Mouse (Mus musculus) hindbrain, embryonic 10.5 days (tissue): ENCODE results near the gene Brf1. TPM values are rescaled to one million over a fixed set of nuclear protein-coding genes. Genes with fewer than 3 reads are reported as not detected.

Source experiments
- DNase-seq: peaks from one replicate; pipeline ENCODE4 v3.0.0-alpha.2; 2017; ENCODE audit warnings: low spot score
- H3K27ac ChIP-seq: fragments of 300-500 bp; sonication (generic); 2 replicates; pipeline ENCODE4 v1.5.1; 2016; ENCODE audit warnings: mild to moderate bottlenecking, moderate library complexity
- H3K27me3 ChIP-seq: fragments of 300-500 bp; sonication (generic); 2 replicates; pipeline ENCODE4 v1.6.1; 2016; ENCODE audit warnings: mild to moderate bottlenecking; ENCODE audit not compliant: poor library complexity, insufficient read depth, severe bottlenecking
- H3K36me3 ChIP-seq: fragments of 300-500 bp; sonication (generic); 2 replicates; pipeline ENCODE4 v1.6.1; 2016; ENCODE audit warnings: mild to moderate bottlenecking, moderate library complexity
- H3K4me1 ChIP-seq: fragments of 300-500 bp; sonication (generic); replicated peaks from 2 replicates; pipeline ENCODE4 v1.6.1; 2016; ENCODE audit warnings: mild to moderate bottlenecking
- H3K4me3 ChIP-seq: fragments of 300-500 bp; sonication (generic); 2 replicates; pipeline ENCODE4 v1.5.1; 2016; ENCODE audit warnings: mild to moderate bottlenecking, moderate library complexity
- H3K9me3 ChIP-seq: fragments of 300-500 bp; sonication (generic); 2 replicates; pipeline ENCODE4 v1.6.1; 2016; ENCODE audit warnings: mild to moderate bottlenecking, moderate library complexity
- WGBS: fragments of 180-500 bp; shearing (Covaris S2); methylation state at CpG from one replicate; pipeline ENCODE4 v1.1.7; 2016; 5-methylcytosine and 5-hydroxymethylcytosine counted together
- polyA plus RNA-seq: library from polyadenylated mRNA; unstranded; fragments of >200 nt; fragmentation: Nextera tagmentation; extraction: Ambion mirVana; gene quantifications from 2 replicates; pipeline ENCODE4 v1.2.1, GENCODE M21; 2016

Gene Brf1
- 55.4 and 57.1 TPM in 2 replicates for polyA plus RNA-seq

- Histone ChIP-seq H3K9me3 (no peaks in the 10 kb centered on the region), H3K4me1 (peaks cover 50% of the 10 kb centered on the region), H3K4me3 (peak within 1 kb of the TSS; percentile 88), H3K27ac (peak within 1 kb of the TSS; percentile 97), H3K36me3 (peaks cover 19% of the 10 kb centered on the region), H3K27me3 (no peaks in the 10 kb centered on the region)
- under 1% methylated on average over 96 of the region's 96 CpGs for WGBS
- DNase-seq = peak; percentile 99
Observed at GRCm38 (mm10) chr12:113000294-113001132, at the start of gene Brf1. Gene Brf1 (minus strand): TSS chr12:113000704.

- Histone ChIP-seq H3K4me1 (peaks cover 11% of the 10 kb centered on the region), H3K27me3 (no peaks in the 10 kb centered on the region), H3K36me3 (peaks cover 95% of the 10 kb centered on the region), H3K27ac (no peak overlapping the region), H3K4me3 (no peak overlapping the region), H3K9me3 (no peaks in the 10 kb centered on the region)
- no peak for DNase-seq
- 93% methylated on average over 9 of the region's 9 CpGs for WGBS
Observed at GRCm38 (mm10) chr12:113049836-113050235, 49.3 kb upstream of the Brf1 start.

GRCm38 (mm10) chr12:113048103-113048502 is 47.6 kb upstream of the Brf1 start:
- Histone ChIP-seq H3K4me3 (no peak overlapping the region), H3K27me3 (no peaks in the 10 kb centered on the region), H3K9me3 (no peaks in the 10 kb centered on the region), H3K27ac (no peak overlapping the region), H3K36me3 (peaks cover 91% of the 10 kb centered on the region), H3K4me1 (peaks cover 11% of the 10 kb centered on the region)
- WGBS = 92% methylated on average over 5 of the region's 5 CpGs
- DNase-seq = no peak

GRCm38 (mm10) chr12:113046861-113047260 is 46.4 kb upstream of the Brf1 start:
- H3K36me3 ChIP-seq = peaks cover 80% of the 10 kb centered on the region
- peaks cover 10% of the 10 kb centered on the region for H3K4me1 ChIP-seq
- no peak overlapping the region for H3K4me3 ChIP-seq
- no peak overlapping the region for H3K27ac ChIP-seq
- no peaks in the 10 kb centered on the region for H3K9me3 ChIP-seq
- DNase-seq = no peak
- WGBS = 92% methylated on average over 15 of the region's 15 CpGs
- no peaks in the 10 kb centered on the region for H3K27me3 ChIP-seq

GRCm38 (mm10) chr12:113044916-113045677 is 44.6 kb upstream of the Brf1 start:
- WGBS = 81% methylated on average over 3 of the region's 3 CpGs
- no peak for DNase-seq

GRCm38 (mm10) chr12:113042543-113042942 is 42.0 kb upstream of the Brf1 start:
- 96% methylated on average over 2 of the region's 2 CpGs for WGBS
- H3K9me3 ChIP-seq = no peaks in the 10 kb centered on the region
- no peak overlapping the region for H3K4me3 ChIP-seq
- H3K4me1 ChIP-seq = peaks cover 11% of the 10 kb centered on the region
- H3K36me3 ChIP-seq = peaks cover 39% of the 10 kb centered on the region
- H3K27ac ChIP-seq = no peak overlapping the region
- DNase-seq = no peak
- no peaks in the 10 kb centered on the region for H3K27me3 ChIP-seq

More at GRCm38 (mm10) chr12:113044916-113045677, 44.6 kb upstream of the Brf1 start:
- Histone ChIP-seq H3K4me1 (peaks cover 11% of the 10 kb centered on the region), H3K27ac (no peak overlapping the region), H3K4me3 (no peak overlapping the region), H3K36me3 (peaks cover 62% of the 10 kb centered on the region), H3K9me3 (no peaks in the 10 kb centered on the region), H3K27me3 (no peaks in the 10 kb centered on the region)

GRCm38 (mm10) chr12:113041481-113042439 is 41.3 kb upstream of the Brf1 start:
- H3K27ac ChIP-seq = no peak overlapping the region; the same call in 1 of the 2 replicates
- 70% methylated on average over 15 of the region's 15 CpGs for WGBS
- no peak for DNase-seq
- peaks cover 32% of the 10 kb centered on the region for H3K36me3 ChIP-seq
- no peaks in the 10 kb centered on the region for H3K9me3 ChIP-seq
- no peak overlapping the region for H3K4me3 ChIP-seq
- H3K27me3 ChIP-seq = no peaks in the 10 kb centered on the region
- H3K4me1 ChIP-seq = peaks cover 11% of the 10 kb centered on the region

- H3K4me3 ChIP-seq = no peak overlapping the region
- WGBS = 81% methylated on average over 4 of the region's 4 CpGs
- DNase-seq = no peak
- H3K36me3 ChIP-seq = no peaks in the 10 kb centered on the region
- no peaks in the 10 kb centered on the region for H3K27me3 ChIP-seq
- peaks cover 16% of the 10 kb centered on the region for H3K4me1 ChIP-seq
- H3K27ac ChIP-seq = no peak overlapping the region
- H3K9me3 ChIP-seq = no peaks in the 10 kb centered on the region
Observed at GRCm38 (mm10) chr12:113038414-113038813, 37.9 kb upstream of the Brf1 start.

- DNase-seq = no peak
- Histone ChIP-seq H3K36me3 (no peaks in the 10 kb centered on the region), H3K27me3 (no peaks in the 10 kb centered on the region), H3K4me3 (no peak overlapping the region), H3K9me3 (no peaks in the 10 kb centered on the region), H3K4me1 (peaks cover 30% of the 10 kb centered on the region), H3K27ac (no peak overlapping the region)
- 92% methylated on average over 4 of the region's 4 CpGs for WGBS
Observed at GRCm38 (mm10) chr12:113036996-113037395, 36.5 kb upstream of the Brf1 start.

- DNase-seq = no peak
- peaks cover 33% of the 10 kb centered on the region for H3K4me1 ChIP-seq
Observed at GRCm38 (mm10) chr12:113035093-113035492, 34.6 kb upstream of the Brf1 start.

GRCm38 (mm10) chr12:113032296-113033250 is 32.1 kb upstream of the Brf1 start:
- Histone ChIP-seq H3K27ac (peak overlapping the region; percentile 73), H3K9me3 (no peaks in the 10 kb centered on the region)
- 82% methylated on average over 11 of the region's 11 CpGs for WGBS

More at GRCm38 (mm10) chr12:113035093-113035492, 34.6 kb upstream of the Brf1 start:
- H3K4me3 ChIP-seq = no peak overlapping the region
- no peaks in the 10 kb centered on the region for H3K9me3 ChIP-seq
- H3K27ac ChIP-seq = no peak overlapping the region
- 93% methylated on average over 2 of the region's 2 CpGs for WGBS
- 0 out of 2 replicates have a peak, but pooled peaks cover 4% of the 10 kb centered on the region for H3K36me3 ChIP-seq
- H3K27me3 ChIP-seq = no peaks in the 10 kb centered on the region

More at GRCm38 (mm10) chr12:113032296-113033250, 32.1 kb upstream of the Brf1 start:
- Histone ChIP-seq H3K4me1 (peaks cover 56% of the 10 kb centered on the region), H3K4me3 (no peak overlapping the region), H3K36me3 (0 out of 2 replicates have a peak, but pooled peaks cover 4% of the 10 kb centered on the region), H3K27me3 (no peaks in the 10 kb centered on the region)
- no peak for DNase-seq
